Mouse (Mus musculus): Measurements from ENCODE around the gene Gm20517.
"Not testable (repeated sequence)": the region's sequence is repeated elsewhere in the genome, so short reads cannot be mapped to it uniquely, and the experiment has no call there.

DNA sequence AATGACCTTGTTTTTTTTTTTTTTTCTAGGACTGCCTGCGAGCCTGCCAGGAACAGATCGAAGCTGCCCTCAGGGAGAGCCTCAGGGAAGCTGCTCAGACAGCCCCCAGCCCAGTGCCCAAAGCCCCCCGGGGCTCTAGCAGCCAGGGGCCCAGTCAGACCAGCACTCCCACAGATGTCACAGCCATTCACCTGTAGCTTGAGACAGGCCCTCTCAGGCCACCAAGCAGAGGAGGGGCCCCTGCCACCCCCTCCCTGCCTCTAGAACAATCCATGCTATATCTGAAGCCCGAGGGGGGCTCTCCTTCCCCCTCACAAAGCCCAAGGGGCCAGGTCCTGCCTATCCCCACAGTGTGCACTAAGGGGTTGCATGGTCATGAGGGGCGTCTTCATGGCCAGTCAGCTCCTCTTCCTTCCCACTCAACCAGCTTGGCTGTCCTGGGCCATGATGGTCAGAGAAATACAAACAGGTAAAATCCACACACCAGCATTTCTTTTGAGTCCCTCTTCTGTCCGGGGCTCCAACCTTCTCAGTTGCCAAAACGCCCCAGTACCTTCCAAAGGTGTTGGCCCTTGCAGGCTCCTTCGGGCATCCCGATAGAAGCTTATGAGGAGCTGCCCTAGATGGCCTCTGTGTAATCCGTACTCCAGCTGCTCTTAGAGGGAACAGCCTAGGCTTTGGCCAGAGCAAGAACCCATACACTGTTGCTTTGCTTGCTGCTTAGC, 12.6 kb upstream of the Gm20517 start:
- not testable (repeated sequence) for TF ChIP-seq CTCF, POLR2A (IDR thresholded peaks at IDR 0.05; ENCODE audit: extremely low read depth, insufficient read depth, low read length)

Measured in cortical plate, adult 2 months (tissue).